Mouse (Mus musculus): ENCODE measurements around the gene Nsmce3.

Nsmce3 gene

GRCm38 (mm10) chr7:64872743-64873241 lies at the start of gene Nsmce3:
Gene Nsmce3, minus strand, starts transcription at chr7:64872997.
- peak; percentile 87 for DNase-seq (ENCODE audit: low read depth, low spot score)

- DNase-seq (ENCODE audit: low read depth, low spot score), result no peak
Observed at GRCm38 (mm10) chr7:64921189-64921588, 48.4 kb upstream of the Nsmce3 start.

- DNase-seq (ENCODE audit: low read depth, low spot score), result no peak
Observed at GRCm38 (mm10) chr7:64920735-64921134, 47.9 kb upstream of the Nsmce3 start.

DNA sequence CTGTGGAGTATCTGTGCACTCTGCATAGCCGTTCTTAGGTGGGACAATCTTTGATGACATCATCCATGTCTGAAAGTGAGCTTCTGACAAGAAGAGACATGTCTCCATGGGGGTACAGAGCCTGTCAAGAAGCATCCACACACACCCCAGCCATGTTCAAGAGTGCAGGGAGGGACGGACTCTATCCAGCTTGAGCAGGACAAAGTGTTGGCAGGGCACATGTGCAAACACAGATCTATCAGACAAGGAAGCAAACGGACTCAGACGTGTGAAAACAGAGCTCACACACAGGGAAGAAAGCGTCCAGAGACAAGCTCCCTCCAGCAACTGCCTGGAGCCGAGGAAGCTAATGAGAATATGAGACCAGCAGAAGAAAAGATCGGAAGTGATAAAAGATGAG lies 43.9 kb upstream of the Nsmce3 start:
- DNase-seq (ENCODE audit: low read depth, low spot score), result no peak

GRCm38 (mm10) chr7:64915121-64915520 lies 42.3 kb upstream of the Nsmce3 start:
- DNase-seq (ENCODE audit: low read depth, low spot score), result no peak

DNA sequence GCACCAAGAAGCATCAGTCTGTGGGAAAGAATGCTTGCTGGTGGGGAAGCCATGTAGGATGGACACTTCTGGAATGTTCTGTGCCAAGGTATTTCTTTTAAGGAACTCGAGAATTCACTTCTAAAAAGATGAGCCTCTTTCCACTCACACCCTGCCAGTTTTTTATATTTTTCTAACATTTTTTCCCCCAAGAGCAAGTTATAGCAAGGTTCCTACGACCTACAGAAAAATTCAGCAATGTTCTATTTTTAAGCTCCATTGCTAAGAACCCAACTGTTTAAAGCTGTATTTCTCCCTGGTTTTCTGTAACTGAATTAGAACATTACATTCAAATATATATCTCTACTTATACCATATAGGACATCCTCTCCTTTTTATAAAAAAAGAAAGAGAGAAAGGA lies 39.1 kb upstream of the Nsmce3 start:
- DNase-seq (ENCODE audit: low read depth, low spot score), result no peak

GRCm38 (mm10) chr7:64910208-64910607 lies 37.4 kb upstream of the Nsmce3 start:
- no peak for DNase-seq (ENCODE audit: low read depth, low spot score)

DNA sequence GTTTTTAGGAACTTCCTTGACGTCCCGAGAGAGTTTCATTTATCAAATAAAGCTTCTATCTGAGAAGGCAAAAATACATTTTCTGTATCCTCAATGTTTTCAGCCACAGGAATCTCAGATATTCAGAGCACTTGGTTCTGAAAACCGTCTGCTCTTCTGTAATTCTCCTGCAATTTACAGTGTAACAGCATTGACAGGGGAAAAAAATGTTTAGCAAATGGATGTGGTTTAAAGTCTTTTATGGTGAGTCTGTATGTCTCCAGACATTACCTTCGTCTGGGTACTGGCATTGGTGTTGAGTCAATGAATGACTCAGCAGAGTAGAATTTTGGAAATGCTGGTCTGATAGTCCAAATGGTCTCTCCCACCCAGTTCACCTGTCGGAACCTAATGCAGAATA lies 34.2 kb upstream of the Nsmce3 start:
- DNase-seq (ENCODE audit: low read depth, low spot score), result peak; percentile 80

GRCm38 (mm10) chr7:64905506-64905905 lies 32.7 kb upstream of the Nsmce3 start:
- DNase-seq (ENCODE audit: low read depth, low spot score), result no peak

DNA sequence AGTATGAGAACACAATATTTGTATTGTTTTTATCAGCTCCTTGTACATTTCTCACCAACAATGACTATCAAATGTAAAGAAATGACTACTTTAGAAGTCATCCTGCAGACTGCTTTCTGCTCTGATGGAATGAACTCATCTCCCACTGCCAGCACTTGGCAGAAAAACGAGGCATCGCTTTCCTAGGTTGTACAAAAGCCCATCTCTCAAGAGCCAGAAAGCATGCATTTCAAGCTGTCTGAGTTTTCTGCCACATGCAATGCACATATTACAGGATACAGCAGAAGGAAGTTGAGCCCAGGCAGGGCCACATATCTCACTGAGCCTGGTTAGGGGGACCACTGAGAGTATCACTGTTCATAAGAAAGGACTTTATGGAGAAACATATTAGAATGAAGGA lies 27.5 kb upstream of the Nsmce3 start:
- DNase-seq (ENCODE audit: low read depth, low spot score), result no peak

DNA sequence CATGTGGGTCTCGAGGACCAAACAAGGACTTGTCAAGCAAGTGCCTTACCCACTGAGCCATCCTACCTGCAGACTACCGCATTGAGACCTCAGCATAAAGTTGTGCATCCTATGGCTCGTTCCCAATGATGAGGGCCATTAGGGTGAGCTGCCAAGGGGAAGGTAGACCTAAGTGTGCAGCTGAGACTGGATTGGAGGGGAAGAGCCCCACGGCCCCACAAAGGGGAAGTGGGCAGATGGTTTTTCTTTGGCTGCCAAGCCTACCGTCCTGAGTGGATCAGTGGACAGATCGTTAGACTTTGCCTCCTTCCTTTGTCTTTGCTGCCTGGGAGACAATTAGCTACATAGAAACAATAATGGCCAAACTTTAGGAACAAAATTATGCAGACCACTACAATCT lies 23.8 kb upstream of the Nsmce3 start:
- DNase-seq (ENCODE audit: low read depth, low spot score), result no peak

DNA sequence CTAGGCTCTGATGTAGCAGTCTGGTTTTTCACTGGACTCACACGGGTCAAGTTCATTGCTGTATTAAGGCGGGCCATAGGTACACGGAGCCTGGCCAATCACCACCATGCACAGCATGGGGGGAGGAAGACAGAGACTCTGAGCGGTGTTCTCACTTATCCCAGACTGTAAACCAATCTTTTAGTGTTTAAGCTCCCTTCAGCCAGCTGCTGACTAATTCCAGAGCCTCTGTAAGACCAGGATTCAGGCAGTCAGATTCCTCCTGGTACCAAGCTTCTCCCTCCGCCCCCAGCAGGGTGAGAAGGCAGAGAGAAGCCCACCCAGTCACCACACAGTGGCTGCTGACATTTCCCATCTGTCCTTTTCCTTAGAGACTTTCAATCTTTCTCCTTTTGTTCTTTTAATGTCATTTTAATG lies 22.9 kb upstream of the Nsmce3 start:
- DNase-seq (ENCODE audit: low read depth, low spot score), result no peak

GRCm38 (mm10) chr7:64891139-64891538 lies 18.3 kb upstream of the Nsmce3 start:
- DNase-seq (ENCODE audit: low read depth, low spot score), result no peak

GRCm38 (mm10) chr7:64889919-64890318 lies 17.1 kb upstream of the Nsmce3 start:
- peak; percentile 47 for DNase-seq (ENCODE audit: low read depth, low spot score)

GRCm38 (mm10) chr7:64884187-64884862 lies 11.5 kb upstream of the Nsmce3 start:
- no peak for DNase-seq (ENCODE audit: low read depth, low spot score)

DNA sequence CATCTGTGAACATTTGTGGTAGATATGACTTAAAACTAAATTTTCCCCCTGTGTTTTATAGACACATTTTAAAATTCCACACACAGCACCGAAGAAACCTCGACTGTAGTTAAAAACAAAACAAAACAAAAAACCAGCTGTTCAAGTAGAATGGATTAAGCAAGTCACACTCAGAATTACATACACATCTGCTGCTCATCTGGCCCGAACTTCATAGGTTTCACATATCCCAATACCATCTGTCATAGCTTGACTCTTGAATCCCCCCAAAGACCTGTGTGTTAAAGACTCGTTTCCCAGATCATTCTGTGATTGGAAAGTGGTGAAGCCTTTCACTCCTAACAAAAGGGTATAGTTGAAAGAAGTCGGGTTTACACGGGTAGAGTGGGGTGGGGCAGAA lies 9.4 kb upstream of the Nsmce3 start:
- DNase-seq (ENCODE audit: low read depth, low spot score), result no peak

GRCm38 (mm10) chr7:64881387-64881786 lies 8.6 kb upstream of the Nsmce3 start:
- no peak for DNase-seq (ENCODE audit: low read depth, low spot score)

GRCm38 (mm10) chr7:64880415-64880814 lies 7.6 kb upstream of the Nsmce3 start:
- DNase-seq (ENCODE audit: low read depth, low spot score), result peak; percentile 40

DNA sequence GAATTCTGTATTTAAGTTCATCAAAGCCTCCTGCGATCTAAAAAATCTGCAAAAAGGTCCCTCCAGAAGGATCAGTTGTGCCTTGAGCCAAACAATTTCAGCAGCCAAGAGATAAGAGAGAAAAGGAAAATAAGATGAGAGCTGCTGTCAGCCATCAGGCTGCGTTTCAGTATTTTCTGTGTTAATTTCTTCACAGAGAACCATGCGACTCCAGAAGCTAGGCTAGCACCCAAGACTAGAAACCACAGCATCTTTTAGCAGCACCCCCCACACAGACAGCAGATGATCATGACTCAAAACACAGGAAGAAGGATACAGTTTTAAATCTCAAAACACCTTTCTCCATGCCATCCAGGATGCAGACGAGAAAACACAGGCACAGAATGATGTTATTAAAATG lies 2.1 kb upstream of the Nsmce3 start:
- no peak for DNase-seq (ENCODE audit: low read depth, low spot score)

- DNase-seq (ENCODE audit: low read depth, low spot score), result no peak
Observed at GRCm38 (mm10) chr7:64873266-64873665, 469 bp upstream of the Nsmce3 start.

DNA sequence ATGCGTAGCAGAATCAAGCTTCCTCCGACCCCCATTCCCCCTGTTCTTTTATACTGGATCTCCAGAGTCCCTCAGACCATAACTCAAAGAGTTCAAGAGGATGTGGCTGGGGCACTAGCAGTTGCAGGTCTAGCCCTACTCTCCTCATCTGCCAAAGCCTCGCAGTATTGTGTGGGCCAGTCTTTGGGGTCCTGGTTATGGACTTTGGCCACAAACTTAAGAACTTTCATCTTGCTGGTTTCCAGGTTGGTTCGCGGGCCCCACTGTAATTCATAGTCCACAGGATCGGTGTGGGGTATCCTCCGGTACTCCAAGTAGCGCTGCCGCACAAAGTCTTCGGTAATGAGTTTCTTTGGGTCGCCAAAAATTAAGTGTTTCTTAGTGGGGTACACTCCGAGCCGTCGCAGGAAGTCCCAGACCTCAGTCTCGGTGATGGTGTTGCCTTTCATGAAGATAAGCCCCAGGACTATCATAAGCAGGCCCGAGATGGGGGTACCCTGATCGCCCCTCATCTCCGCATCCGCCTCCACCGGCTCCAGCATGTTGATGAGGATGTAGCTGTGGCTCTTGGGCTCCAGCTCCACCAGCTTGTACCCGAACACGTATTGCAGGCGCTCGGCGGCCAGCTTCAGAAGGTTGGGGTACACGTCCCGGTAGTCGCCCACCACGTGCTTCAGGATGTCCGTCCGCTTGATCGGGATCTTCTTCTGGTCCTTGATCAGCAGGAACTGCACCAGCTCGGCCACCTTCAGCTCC lies 632 bp downstream of the Nsmce3 start:
- DNase-seq (ENCODE audit: low read depth, low spot score), result no peak

DNA sequence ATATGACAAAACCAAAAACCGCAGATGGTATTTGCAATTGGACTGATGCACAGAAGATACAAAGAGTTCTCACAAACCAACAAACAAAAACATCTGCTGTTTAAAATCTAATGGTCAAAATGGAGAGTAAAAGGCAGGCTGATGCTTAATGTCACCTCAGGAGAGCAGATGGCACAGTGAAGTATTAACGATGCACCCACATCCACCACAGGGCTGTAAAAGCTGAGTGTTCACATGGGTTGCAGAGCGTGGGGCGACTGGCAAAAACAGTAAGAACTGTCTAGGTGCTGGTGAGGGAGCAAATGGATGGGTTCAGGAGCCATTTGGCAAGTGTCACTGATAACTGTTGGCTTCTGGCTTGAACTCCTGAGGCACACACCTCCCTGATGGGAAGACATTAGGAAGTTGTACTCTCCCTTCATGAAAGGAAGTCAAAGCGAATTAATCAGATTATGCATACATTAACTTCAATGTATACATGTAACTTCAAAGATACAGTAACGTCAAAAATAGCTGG lies 3.2 kb downstream of the Nsmce3 start:
- DNase-seq (ENCODE audit: low read depth, low spot score), result no peak

GRCm38 (mm10) chr7:64863538-64863937 lies 9.3 kb downstream of the Nsmce3 start:
- DNase-seq (ENCODE audit: low read depth, low spot score), result no peak

Data from 3T3-L1 (cell line).